Mouse (Mus musculus): ENCODE measurements around the gene Ptchd1.

GRCm38 (mm10) chrX:155625671-155626196 lies 2.1 kb upstream of the Ptchd1 start:
- no peak for TF ChIP-seq GATA1 (IDR thresholded peaks at IDR 0.05; ENCODE audit: low read length)
- TF ChIP-seq TAL1 (IDR thresholded peaks at IDR 0.05; ENCODE audit: low read length), result no peak
